Mouse (Mus musculus) cerebellum, adult 2 months (tissue): Measurements from ENCODE around the gene 3110040M04Rik.

Source experiments
- CTCF ChIP-seq: fragments of 200-500 bp; IDR thresholded peaks from 2 replicates; pipeline ENCODE4 v1.5.1; 2011; ENCODE audit warnings: low read depth, mild to moderate bottlenecking, control low read depth, low read length, moderate library complexity, borderline replicate concordance; ENCODE audit not compliant: insufficient read depth
- POLR2A ChIP-seq: fragments of 200-500 bp; IDR thresholded peaks from 2 replicates; pipeline ENCODE4 v1.6.1; 2011; ENCODE audit warnings: low read length, control low read depth, borderline replicate concordance; ENCODE audit not compliant: insufficient read depth

- TF ChIP-seq CTCF = no peak
- no peak for TF ChIP-seq POLR2A
Observed at GRCm38 (mm10) chr1:151188469-151188868, 15.5 kb upstream of the 3110040M04Rik start.
